Mouse (Mus musculus) midbrain, postnatal 0 days (tissue): ENCODE data around the gene Rbm48. TPM values are rescaled to one million over a fixed set of nuclear protein-coding genes. Genes with fewer than 3 reads are reported as not detected.
A peak's percentile ranks its signal among the peaks of the same experiment; 100 is the strongest.
"Not testable (repeated sequence)": the region's sequence is repeated elsewhere in the genome, so short reads cannot be mapped to it uniquely, and the experiment has no call there.

Source experiments
- ATAC-seq: fragments of 200-750 bp; cut with Nextera tagmentation; 2 replicates; pipeline ENCODE4 v1.8.0; 2017; ENCODE audit warnings: moderate number of reproducible peaks, mild to moderate bottlenecking, moderate TSS enrichment, moderate library complexity; ENCODE audit not compliant: low FRiP score
- DNase-seq: peaks from one replicate; pipeline ENCODE4 v3.0.0-alpha.2; 2015; ENCODE audit warnings: low spot score
- H3K27ac ChIP-seq: fragments of 300-500 bp; sonication (generic); 2 replicates; pipeline ENCODE4 v1.5.1; 2014; ENCODE audit warnings: low read depth, mild to moderate bottlenecking, low read length, mixed read lengths
- H3K27me3 ChIP-seq: fragments of 300-500 bp; sonication (generic); 2 replicates; pipeline ENCODE4 v1.6.1; 2014; ENCODE audit warnings: low read length, control low read depth, mixed read lengths; ENCODE audit not compliant: insufficient read depth
- H3K36me3 ChIP-seq: fragments of 300-500 bp; sonication (generic); 2 replicates; pipeline ENCODE4 v1.6.1; 2014; ENCODE audit warnings: low read length, control low read depth, mixed read lengths; ENCODE audit not compliant: insufficient read depth
- H3K4me1 ChIP-seq: fragments of 300-500 bp; sonication (generic); 2 replicates; pipeline ENCODE4 v1.6.1; 2014; ENCODE audit warnings: mild to moderate bottlenecking, control low read depth, antibody characterized with exemption, low read length, mixed read lengths; ENCODE audit not compliant: insufficient read depth
- H3K4me2 ChIP-seq: fragments of 300-500 bp; sonication (generic); 2 replicates; pipeline ENCODE4 v1.6.1; 2014; ENCODE audit warnings: low read depth, mild to moderate bottlenecking, low read length, mixed read lengths; ENCODE audit not compliant: poor library complexity, severe bottlenecking
- H3K4me3 ChIP-seq: fragments of 300-500 bp; sonication (generic); 2 replicates; pipeline ENCODE4 v1.5.1; 2014; ENCODE audit warnings: low read depth, mild to moderate bottlenecking, low read length, moderate library complexity
- H3K9ac ChIP-seq: fragments of 300-500 bp; sonication (generic); replicated peaks from 2 replicates; pipeline ENCODE4 v1.6.1; 2014; ENCODE audit warnings: mild to moderate bottlenecking, low read length, moderate library complexity, mixed read lengths; ENCODE audit not compliant: poor library complexity, severe bottlenecking
- H3K9me3 ChIP-seq: fragments of 300-500 bp; sonication (generic); 2 replicates; pipeline ENCODE4 v1.6.1; 2016; ENCODE audit warnings: low read length, control low read depth
- CTCF ChIP-seq: IDR thresholded peaks from 2 replicates; pipeline ENCODE4 v1.5.1; 2016; ENCODE audit warnings: antibody characterized with exemption, mild to moderate bottlenecking
- WGBS: fragments of 180-500 bp; shearing (Covaris S2); extraction: QIAGEN DNeasy Blood & Tissue Kit; methylation state at CpG from one replicate; pipeline ENCODE4 v1.1.7; 2014; 5-methylcytosine and 5-hydroxymethylcytosine counted together
- polyA plus RNA-seq: library from polyadenylated mRNA; unstranded; fragments of >200 nt; fragmentation: Nextera tagmentation; extraction: Ambion mirVana; gene quantifications from 2 replicates; pipeline ENCODE4 v1.2.1, GENCODE M21; 2015
- total RNA-seq: library from RNA; depleted of rRNA; stranded (reverse); fragments of >200 nt; gene quantifications from 2 replicates; pipeline ENCODE4 v1.2.3, GENCODE M21; 2014

Rbm48 gene
- total and polyA plus RNA-seq, 2 experiments from 2014 or later = 17.0 to 18.3 TPM

DNA sequence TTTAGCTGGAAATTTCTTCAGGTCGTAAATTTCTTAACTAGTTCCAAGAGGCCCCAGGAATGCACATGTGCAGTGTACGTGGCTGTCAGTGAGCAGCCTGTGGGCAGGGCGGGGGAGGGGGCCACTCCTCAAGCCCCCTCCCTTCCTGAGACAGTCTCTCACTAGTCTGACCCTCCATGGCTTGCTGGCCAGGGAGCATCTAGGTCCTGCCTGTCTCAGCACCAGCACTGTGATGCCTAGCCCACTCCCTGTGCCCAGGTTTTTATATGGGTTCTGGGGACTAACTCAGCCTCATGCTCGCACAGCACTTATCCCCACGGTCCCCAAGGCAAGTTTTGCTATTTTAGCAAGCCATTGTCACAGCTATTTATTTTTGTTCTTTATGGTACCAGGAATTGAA, 35.9 kb upstream of the Rbm48 start:
- H3K4me2 ChIP-seq = no peak overlapping the region
- H3K36me3 ChIP-seq = peaks cover 16% of the 10 kb centered on the region; the same call in 1 of the 2 replicates
- no peak overlapping the region for H3K27ac ChIP-seq
- ATAC-seq = peak; percentile 49; the same call in 1 of the 2 replicates
- no peaks in the 10 kb centered on the region for H3K4me1 ChIP-seq
- no peak overlapping the region for H3K4me3 ChIP-seq
- DNase-seq = no peak
- no peak overlapping the region for H3K9ac ChIP-seq
- WGBS = 85% methylated on average over 5 of the region's 5 CpGs
- H3K9me3 ChIP-seq = no peaks in the 10 kb centered on the region
- H3K27me3 ChIP-seq = no peaks in the 10 kb centered on the region
- TF ChIP-seq CTCF = no peak

DNA sequence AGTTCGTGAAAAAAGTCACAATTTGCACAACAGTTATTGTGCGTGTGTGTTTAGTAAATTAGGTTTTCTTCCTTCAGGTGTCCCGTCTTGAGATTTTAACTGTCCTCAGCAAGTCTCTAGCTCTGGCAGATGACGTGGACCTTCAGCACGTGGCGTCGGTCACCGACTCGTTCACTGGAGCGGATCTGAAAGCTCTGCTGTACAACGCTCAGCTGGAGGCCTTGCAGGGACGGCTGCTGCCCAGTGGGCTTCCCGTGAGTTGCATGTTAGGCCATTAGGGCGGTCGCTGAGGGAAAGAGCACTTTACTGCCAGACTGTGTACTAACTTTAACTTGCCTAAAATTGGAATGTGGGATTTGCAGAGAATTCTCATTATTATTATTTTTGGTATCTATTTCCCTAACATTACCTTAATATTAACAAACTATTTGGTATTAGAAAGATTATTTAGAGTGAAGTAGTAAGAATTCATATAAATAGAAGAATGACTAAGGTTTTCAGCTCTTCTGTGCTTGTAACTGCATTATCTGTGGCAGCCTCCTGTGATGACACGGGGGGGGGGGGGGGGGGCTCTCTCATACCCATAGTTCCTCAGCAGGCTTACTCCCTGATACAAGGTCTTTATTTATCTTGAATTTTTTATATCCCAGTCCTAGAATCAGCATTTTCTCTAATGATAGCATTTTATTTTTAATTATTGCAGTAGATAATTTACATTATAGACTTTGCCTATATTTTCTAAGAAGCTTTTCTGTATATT, 35.3 kb upstream of the Rbm48 start:
- no peak overlapping the region for H3K27ac ChIP-seq
- H3K9ac ChIP-seq = no peak overlapping the region
- TF ChIP-seq CTCF = no peak
- no peak overlapping the region for H3K4me3 ChIP-seq
- H3K4me2 ChIP-seq = no peak overlapping the region
- H3K9me3 ChIP-seq = no peaks in the 10 kb centered on the region
- 55% methylated on average over 16 of the region's 16 CpGs for WGBS
- no peaks in the 10 kb centered on the region for H3K4me1 ChIP-seq
- H3K27me3 ChIP-seq = no peaks in the 10 kb centered on the region
- peaks cover 21% of the 10 kb centered on the region for H3K36me3 ChIP-seq
- no peak for ATAC-seq
- peak; percentile 5 for DNase-seq

DNA sequence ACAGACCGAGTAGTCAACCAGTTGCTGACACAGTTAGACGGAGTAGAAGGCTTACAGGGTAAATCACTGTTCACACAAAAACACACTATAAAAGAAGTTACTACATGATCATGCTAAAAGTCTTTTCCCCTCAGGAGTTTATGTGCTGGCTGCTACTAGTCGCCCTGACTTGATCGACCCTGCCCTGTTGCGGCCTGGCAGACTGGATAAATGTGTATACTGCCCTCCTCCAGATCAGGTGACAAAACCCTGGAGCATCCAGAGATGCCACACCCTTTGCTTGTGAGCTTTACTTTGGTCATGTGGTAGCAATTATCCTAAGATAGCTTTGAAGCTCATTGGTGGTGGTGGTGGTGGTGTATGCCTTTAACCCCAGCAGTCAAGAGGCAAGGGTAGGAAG, 33.7 kb upstream of the Rbm48 start:
- Histone ChIP-seq H3K9me3 (no peaks in the 10 kb centered on the region), H3K4me1 (no peaks in the 10 kb centered on the region), H3K27me3 (no peaks in the 10 kb centered on the region), H3K27ac (no peak overlapping the region), H3K36me3 (peaks cover 23% of the 10 kb centered on the region), H3K9ac (no peak overlapping the region), H3K4me3 (no peak overlapping the region), H3K4me2 (no peak overlapping the region)
- DNase-seq (no peak), ATAC-seq (no peak)
- no peak for TF ChIP-seq CTCF
- WGBS = 97% methylated on average over 5 of the region's 5 CpGs

DNA sequence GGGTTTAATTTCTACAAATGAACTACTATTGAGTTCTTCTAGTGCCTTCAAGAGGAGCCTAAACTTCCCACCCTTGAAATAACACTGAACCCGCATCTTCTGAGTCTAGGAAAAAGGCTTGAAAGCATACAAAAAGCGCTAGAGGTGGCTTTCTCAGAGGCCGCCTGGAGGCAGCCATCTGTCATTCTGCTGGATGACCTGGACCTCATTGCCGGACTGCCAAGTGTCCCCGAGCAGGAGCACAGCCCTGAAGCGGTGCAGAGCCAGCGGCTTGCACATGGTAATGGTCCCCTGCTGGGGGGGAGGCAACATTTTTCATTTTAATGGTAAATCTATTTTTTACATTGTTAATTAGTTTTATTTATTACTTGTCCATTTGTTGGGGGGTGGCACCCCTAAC, 24.1 kb upstream of the Rbm48 start:
- Histone ChIP-seq H3K4me3 (no peak overlapping the region), H3K4me1 (no peaks in the 10 kb centered on the region), H3K27ac (no peak overlapping the region), H3K9me3 (no peaks in the 10 kb centered on the region), H3K9ac (no peak overlapping the region), H3K4me2 (no peak overlapping the region), H3K27me3 (no peaks in the 10 kb centered on the region), H3K36me3 (peaks cover 50% of the 10 kb centered on the region)
- no peak for DNase-seq
- 86% methylated on average over 7 of the region's 7 CpGs for WGBS
- no peak for TF ChIP-seq CTCF
- ATAC-seq = no peak

DNA sequence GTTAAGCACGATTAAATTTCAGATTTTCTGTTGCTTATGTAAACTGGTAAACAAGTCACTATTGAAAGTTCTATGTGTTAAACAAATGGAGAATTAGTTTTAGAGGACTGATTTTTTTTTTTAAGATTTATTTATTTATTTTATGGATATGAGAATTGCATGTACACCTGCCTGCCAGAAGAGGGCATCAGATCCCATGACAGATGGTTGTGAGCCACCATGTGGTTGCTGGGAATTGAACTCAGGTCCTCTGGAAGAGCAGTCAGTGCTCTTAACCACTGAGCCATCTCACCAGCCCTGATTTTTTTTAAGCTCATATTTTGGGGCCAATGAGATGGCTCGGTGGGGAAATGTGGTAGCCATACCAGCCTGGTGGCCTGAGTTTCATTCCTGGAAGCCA, 15.4 kb upstream of the Rbm48 start:
- not testable (repeated sequence) for ATAC-seq, H3K4me3 ChIP-seq, H3K4me2 ChIP-seq, H3K27ac ChIP-seq, H3K9ac ChIP-seq, H3K27me3 ChIP-seq, H3K9me3 ChIP-seq, H3K4me1 ChIP-seq, DNase-seq
- peaks cover 52% of the 10 kb centered on the region for H3K36me3 ChIP-seq
- WGBS = 92% methylated on average over 2 of the region's 2 CpGs

DNA sequence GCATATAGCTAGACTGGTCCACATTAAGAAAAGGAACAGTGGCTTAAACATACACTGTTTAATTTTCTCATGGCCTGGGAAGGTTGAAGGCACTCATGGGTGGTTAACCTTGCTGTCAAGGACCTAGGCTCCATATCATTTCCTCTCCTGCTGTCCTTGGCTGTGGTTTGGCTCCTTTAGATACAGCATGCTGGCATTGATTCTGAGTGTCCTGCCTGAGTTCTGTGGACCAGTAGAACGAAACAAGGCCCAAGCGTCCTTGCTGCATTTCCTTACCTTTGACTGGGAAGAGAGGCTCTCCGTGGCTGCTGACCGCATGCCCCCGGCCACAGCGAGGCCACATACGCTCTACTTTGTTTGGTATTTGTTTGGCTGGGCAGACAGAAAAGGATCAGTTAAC, 12.9 kb upstream of the Rbm48 start:
- Histone ChIP-seq H3K4me2 (no peak overlapping the region), H3K4me1 (no peaks in the 10 kb centered on the region), H3K9ac (no peak overlapping the region), H3K27ac (no peak overlapping the region), H3K36me3 (peaks cover 57% of the 10 kb centered on the region), H3K27me3 (no peaks in the 10 kb centered on the region), H3K9me3 (no peaks in the 10 kb centered on the region), H3K4me3 (no peak overlapping the region)
- WGBS = 97% methylated on average over 7 of the region's 7 CpGs
- no peak for TF ChIP-seq CTCF
- DNase-seq (no peak), ATAC-seq (no peak)
